Mouse (Mus musculus) myocyte (in vitro differentiated cells): ENCODE data around the gene Pard3.

Experiments used
- POLR2A ChIP-seq: IDR thresholded peaks from one replicate; pipeline ENCODE4 v1.6.1; 2011; ENCODE audit warnings: low read depth, mild to moderate bottlenecking, control low read depth, moderate library complexity; ENCODE audit not compliant: insufficient read length
- REST ChIP-seq: IDR thresholded peaks from one replicate; pipeline ENCODE4 v1.6.1; 2011; ENCODE audit warnings: mild to moderate bottlenecking, control low read depth, moderate library complexity; ENCODE audit not compliant: insufficient read depth, insufficient read length
- SRF ChIP-seq: IDR thresholded peaks from one replicate; pipeline ENCODE4 v1.6.1; 2011; ENCODE audit warnings: low read depth; ENCODE audit not compliant: control insufficient read depth, insufficient read length
- TCF12 ChIP-seq: IDR thresholded peaks from one replicate; pipeline ENCODE4 v1.6.1; 2011; ENCODE audit warnings: mild to moderate bottlenecking, control low read depth; ENCODE audit not compliant: poor library complexity, insufficient read depth, severe bottlenecking
- USF1 ChIP-seq: IDR thresholded peaks from one replicate; pipeline ENCODE4 v1.6.1; 2011; ENCODE audit warnings: low read depth, mild to moderate bottlenecking, control low read depth, moderate library complexity

DNA sequence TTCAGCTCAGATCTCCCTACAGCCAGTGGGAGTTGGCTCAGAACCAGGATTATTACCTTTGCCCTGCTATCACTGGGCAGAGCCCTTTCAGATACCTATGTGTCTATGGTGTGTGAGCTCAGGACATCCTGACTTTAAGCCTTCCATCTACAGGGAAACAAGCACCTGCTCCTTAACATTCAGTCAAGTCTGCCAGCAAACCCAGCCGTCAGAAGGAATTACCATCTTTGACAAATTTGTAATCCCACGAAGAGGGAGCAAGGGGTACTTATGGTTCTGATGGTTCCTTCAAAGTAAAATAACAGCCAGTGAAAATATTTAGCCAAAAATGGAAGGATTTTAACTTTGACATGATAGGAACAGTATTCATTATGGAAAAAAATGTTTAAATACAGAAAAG is 466.1 kb downstream of the Pard3 start:
- TF ChIP-seq USF1 (no peak), POLR2A (no peak), TCF12 (no peak), REST (no peak), SRF (no peak)
